Mouse (Mus musculus): ENCODE results near the gene Tomm70a.

DNA sequence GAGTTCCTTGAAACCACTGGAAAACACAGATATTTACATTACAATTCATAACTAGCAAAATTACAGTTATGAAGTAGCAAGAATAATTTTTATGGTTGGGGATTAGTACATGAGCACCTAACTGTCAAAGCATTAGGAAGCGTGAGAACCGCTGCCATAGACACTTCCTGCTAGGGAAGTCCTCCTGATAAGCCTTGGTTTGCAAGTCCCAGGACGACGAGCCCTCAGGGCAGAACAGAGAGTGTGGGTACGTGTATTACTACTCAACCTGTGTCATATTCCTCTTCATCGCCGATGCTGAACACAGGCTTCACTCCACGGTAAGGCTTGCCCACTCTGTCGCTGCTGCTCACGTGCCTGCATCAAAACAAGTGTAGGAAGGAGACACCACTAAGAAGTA lies 56.2 kb downstream of the Tomm70a start:
- TF ChIP-seq E2F4 (IDR thresholded peaks at IDR 0.05; ENCODE audit: insufficient read depth) (no peak), MAX (IDR thresholded peaks at IDR 0.05; ENCODE audit: low read depth) (no peak), MYOG (IDR thresholded peaks at IDR 0.05; ENCODE audit: control insufficient read depth in 1 of 3, insufficient read depth in 1 of 3, insufficient read length in 2 of 3, low read depth in 2 of 3) (no peak), POLR2A (IDR thresholded peaks at IDR 0.05; ENCODE audit: insufficient read length, low read depth) (no peak)
